Mouse (Mus musculus): ENCODE data around the gene Maea. TPM values are rescaled to one million over a fixed set of nuclear protein-coding genes. Genes with fewer than 3 reads are reported as not detected.

Gene Maea
- total RNA-seq, 1 experiment from 2014 or later, result 196 TPM

Other genes with a start within 250 kb of the Maea start
- gene Slc5a1, start 231.3 kb upstream of the Maea start, total RNA-seq (2017), result 4.3 and 4.8 TPM in 2 replicates
- not detected in 2 replicates for gene Spon2, start 117.1 kb upstream of the Maea start, total RNA-seq (2017)
- gene Ctbp1, start 60.5 kb upstream of the Maea start, total RNA-seq (2017), result 128 and 142 TPM in 2 replicates
- 20.5 and 21.1 TPM in 2 replicates for gene Uvssa, start 43.0 kb downstream of the Maea start, total RNA-seq (2017)
- not detected in 2 replicates for gene Nkx1-1, start 98.5 kb downstream of the Maea start, total RNA-seq (2017)